Mouse (Mus musculus): ENCODE data around the gene Ifna4. TPM values are rescaled to one million over a fixed set of nuclear protein-coding genes. Genes with fewer than 3 reads are reported as not detected.

The Ifna4 gene
- polyA plus RNA-seq, 1 experiment: not detected

GRCm38 (mm10) chr4:88849698-88850097, 8.0 kb downstream of the Ifna4 start, which contains the start of gene Ifna1:
Gene Ifna1, plus strand, starts transcription at chr4:88850087.
- no peak within 1 kb of the TSS for H3K27ac ChIP-seq (ENCODE audit: insufficient read depth, low read depth, low read length)
- no peak within 1 kb of the TSS for H3K4me3 ChIP-seq (ENCODE audit: insufficient read depth, low read depth, low read length)
- no peak for DNase-seq
- no peaks in the 10 kb centered on the region for H3K27me3 ChIP-seq (replicated peaks; ENCODE audit: control insufficient read depth, insufficient read depth, low read length)
- H3K36me3 ChIP-seq (ENCODE audit: control insufficient read depth, insufficient read depth, low read length): no peaks in the 10 kb centered on the region
- TF ChIP-seq POLR2A (IDR thresholded peaks at IDR 0.05; ENCODE audit: low read depth, low read length) (no peak), CTCF (conservative IDR thresholded peaks at IDR 0.05; ENCODE audit: insufficient read depth, insufficient read length, low read depth, low read length) (no peak)
- no peaks in the 10 kb centered on the region for H3K4me1 ChIP-seq (ENCODE audit: control insufficient read depth, insufficient read depth, low read length)
- 75% methylated on average over 1 of the region's 1 CpGs for WGBS

- Histone ChIP-seq H3K27me3 (replicated peaks; ENCODE audit: control insufficient read depth, insufficient read depth, low read length) (no peaks in the 10 kb centered on the region), H3K4me3 (ENCODE audit: insufficient read depth, low read depth, low read length) (no peak overlapping the region), H3K4me1 (ENCODE audit: control insufficient read depth, insufficient read depth, low read length) (no peaks in the 10 kb centered on the region), H3K27ac (ENCODE audit: insufficient read depth, low read depth, low read length) (no peak overlapping the region), H3K36me3 (ENCODE audit: control insufficient read depth, insufficient read depth, low read length) (no peaks in the 10 kb centered on the region)
- DNase-seq: no peak
- no peak for TF ChIP-seq POLR2A (IDR thresholded peaks at IDR 0.05; ENCODE audit: low read depth, low read length)
- no peak for TF ChIP-seq CTCF (conservative IDR thresholded peaks at IDR 0.05; ENCODE audit: insufficient read depth, insufficient read length, low read depth, low read length)
- WGBS: 73% methylated on average over 4 of the region's 4 CpGs
Observed at GRCm38 (mm10) chr4:88851026-88851763, 9.5 kb downstream of the Ifna4 start.

- Histone ChIP-seq H3K4me3 (ENCODE audit: insufficient read depth, low read depth, low read length) (no peak overlapping the region), H3K27ac (ENCODE audit: insufficient read depth, low read depth, low read length) (no peak overlapping the region), H3K36me3 (ENCODE audit: control insufficient read depth, insufficient read depth, low read length) (no peaks in the 10 kb centered on the region), H3K27me3 (replicated peaks; ENCODE audit: control insufficient read depth, insufficient read depth, low read length) (no peaks in the 10 kb centered on the region), H3K4me1 (ENCODE audit: control insufficient read depth, insufficient read depth, low read length) (no peaks in the 10 kb centered on the region)
- DNase-seq: no peak
- TF ChIP-seq POLR2A (IDR thresholded peaks at IDR 0.05; ENCODE audit: low read depth, low read length) (no peak), CTCF (conservative IDR thresholded peaks at IDR 0.05; ENCODE audit: insufficient read depth, insufficient read length, low read depth, low read length) (no peak)
Observed at GRCm38 (mm10) chr4:88859214-88859613, 17.6 kb downstream of the Ifna4 start.

- H3K36me3 ChIP-seq (ENCODE audit: control insufficient read depth, insufficient read depth, low read length): no peaks in the 10 kb centered on the region
- H3K27ac ChIP-seq (ENCODE audit: insufficient read depth, low read depth, low read length): no peak overlapping the region
- H3K4me3 ChIP-seq (ENCODE audit: insufficient read depth, low read depth, low read length): no peak overlapping the region
- no peak for DNase-seq
- no peaks in the 10 kb centered on the region for H3K4me1 ChIP-seq (ENCODE audit: control insufficient read depth, insufficient read depth, low read length)
- 10% methylated on average over 7 of the region's 7 CpGs for WGBS
- TF ChIP-seq CTCF (conservative IDR thresholded peaks at IDR 0.05; ENCODE audit: insufficient read depth, insufficient read length, low read depth, low read length): no peak
- no peak for TF ChIP-seq POLR2A (IDR thresholded peaks at IDR 0.05; ENCODE audit: low read depth, low read length)
- H3K27me3 ChIP-seq (replicated peaks; ENCODE audit: control insufficient read depth, insufficient read depth, low read length): no peaks in the 10 kb centered on the region
Observed at GRCm38 (mm10) chr4:88863309-88863708, 21.6 kb downstream of the Ifna4 start.

- WGBS: 78% methylated on average over 9 of the region's 9 CpGs
- Histone ChIP-seq H3K4me1 (ENCODE audit: control insufficient read depth, insufficient read depth, low read length) (no peaks in the 10 kb centered on the region), H3K36me3 (ENCODE audit: control insufficient read depth, insufficient read depth, low read length) (no peaks in the 10 kb centered on the region), H3K27ac (ENCODE audit: insufficient read depth, low read depth, low read length) (no peak overlapping the region), H3K27me3 (replicated peaks; ENCODE audit: control insufficient read depth, insufficient read depth, low read length) (no peaks in the 10 kb centered on the region), H3K4me3 (ENCODE audit: insufficient read depth, low read depth, low read length) (no peak overlapping the region)
- no peak for TF ChIP-seq CTCF (conservative IDR thresholded peaks at IDR 0.05; ENCODE audit: insufficient read depth, insufficient read length, low read depth, low read length)
- no peak for TF ChIP-seq POLR2A (IDR thresholded peaks at IDR 0.05; ENCODE audit: low read depth, low read length)
- DNase-seq: peak; percentile 25
Observed at GRCm38 (mm10) chr4:88864599-88864998, 22.9 kb downstream of the Ifna4 start.

DNA sequence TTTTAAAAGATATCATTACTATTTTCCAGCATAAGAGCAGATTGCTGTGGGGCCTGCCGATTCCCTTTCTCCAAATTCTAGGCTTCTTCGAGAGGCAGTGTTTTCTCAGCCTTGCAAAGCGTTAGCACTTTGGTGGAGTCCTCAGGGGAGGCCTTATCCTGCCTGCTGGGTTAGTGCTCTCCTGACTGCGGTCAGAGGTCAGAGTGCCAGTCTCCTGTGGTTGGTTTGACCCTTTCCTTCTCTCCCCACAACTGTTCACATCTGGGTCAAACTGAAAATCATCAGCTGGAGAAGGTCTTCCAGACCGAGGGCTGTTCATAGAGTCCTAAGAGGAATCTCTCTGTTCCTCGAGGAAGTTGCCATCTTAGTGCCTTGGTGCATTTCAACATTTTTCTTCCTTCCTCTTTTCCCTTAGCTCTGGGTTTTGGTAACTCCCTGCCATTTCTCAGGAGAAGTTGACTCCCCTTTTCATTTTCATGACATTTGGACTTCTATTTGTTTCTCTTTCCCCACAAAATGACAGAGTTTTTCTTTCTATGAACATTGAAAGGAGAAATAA, 23.4 kb downstream of the Ifna4 start:
- H3K4me3 ChIP-seq (ENCODE audit: insufficient read depth, low read depth, low read length): no peak overlapping the region
- no peak overlapping the region for H3K27ac ChIP-seq (ENCODE audit: insufficient read depth, low read depth, low read length)
- H3K27me3 ChIP-seq (replicated peaks; ENCODE audit: control insufficient read depth, insufficient read depth, low read length): no peaks in the 10 kb centered on the region
- 64% methylated on average over 6 of the region's 6 CpGs for WGBS
- no peak for TF ChIP-seq POLR2A (IDR thresholded peaks at IDR 0.05; ENCODE audit: low read depth, low read length)
- no peak for TF ChIP-seq CTCF (conservative IDR thresholded peaks at IDR 0.05; ENCODE audit: insufficient read depth, insufficient read length, low read depth, low read length)
- no peaks in the 10 kb centered on the region for H3K4me1 ChIP-seq (ENCODE audit: control insufficient read depth, insufficient read depth, low read length)
- H3K36me3 ChIP-seq (ENCODE audit: control insufficient read depth, insufficient read depth, low read length): no peaks in the 10 kb centered on the region
- peak; percentile 21 for DNase-seq

DNA sequence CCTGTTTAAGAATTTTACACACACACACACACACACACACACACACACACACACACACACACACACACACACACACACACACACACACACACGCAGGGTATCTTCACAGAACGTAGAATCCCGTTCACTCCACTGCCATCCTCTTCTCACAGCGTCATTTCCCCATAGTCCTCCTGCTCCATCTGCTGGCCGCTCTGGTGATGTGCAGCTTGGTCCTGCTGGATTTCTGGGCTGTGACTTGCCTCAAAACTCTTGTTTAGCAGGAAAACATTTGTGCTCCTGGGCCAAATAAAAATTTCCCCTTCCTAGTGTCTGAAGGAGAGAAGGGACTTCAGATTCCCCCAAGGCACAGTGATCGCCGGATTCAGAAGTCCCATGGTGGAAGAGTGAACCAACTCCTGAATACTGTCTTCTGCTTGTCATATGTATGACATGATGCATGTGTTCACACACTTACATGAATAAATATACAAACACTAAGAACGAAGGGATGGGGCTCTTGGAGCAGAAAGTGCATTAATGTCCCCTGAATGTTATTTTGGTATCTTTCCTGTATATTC, 25.8 kb downstream of the Ifna4 start:
- H3K4me3 ChIP-seq (ENCODE audit: insufficient read depth, low read depth, low read length): no peak overlapping the region
- H3K36me3 ChIP-seq (ENCODE audit: control insufficient read depth, insufficient read depth, low read length): no peaks in the 10 kb centered on the region
- no peak overlapping the region for H3K27ac ChIP-seq (ENCODE audit: insufficient read depth, low read depth, low read length)
- 0% methylated on average over 8 of the region's 8 CpGs for WGBS
- peak; percentile 97 for TF ChIP-seq CTCF (conservative IDR thresholded peaks at IDR 0.05; ENCODE audit: insufficient read depth, insufficient read length, low read depth, low read length)
- TF ChIP-seq POLR2A (IDR thresholded peaks at IDR 0.05; ENCODE audit: low read depth, low read length): no peak
- H3K4me1 ChIP-seq (ENCODE audit: control insufficient read depth, insufficient read depth, low read length): no peaks in the 10 kb centered on the region
- peak; percentile 76 for DNase-seq
- no peaks in the 10 kb centered on the region for H3K27me3 ChIP-seq (replicated peaks; ENCODE audit: control insufficient read depth, insufficient read depth, low read length)

Data from kidney, adult 2 months (tissue).